Mouse (Mus musculus): Measurements from ENCODE around the gene Camta1. TPM values are rescaled to one million over a fixed set of nuclear protein-coding genes. Genes with fewer than 3 reads are reported as not detected.

Camta1 gene
- total RNA-seq, 4 experiments from 2014 or later: 79.5 to 115 (median 98.3) TPM

DNA sequence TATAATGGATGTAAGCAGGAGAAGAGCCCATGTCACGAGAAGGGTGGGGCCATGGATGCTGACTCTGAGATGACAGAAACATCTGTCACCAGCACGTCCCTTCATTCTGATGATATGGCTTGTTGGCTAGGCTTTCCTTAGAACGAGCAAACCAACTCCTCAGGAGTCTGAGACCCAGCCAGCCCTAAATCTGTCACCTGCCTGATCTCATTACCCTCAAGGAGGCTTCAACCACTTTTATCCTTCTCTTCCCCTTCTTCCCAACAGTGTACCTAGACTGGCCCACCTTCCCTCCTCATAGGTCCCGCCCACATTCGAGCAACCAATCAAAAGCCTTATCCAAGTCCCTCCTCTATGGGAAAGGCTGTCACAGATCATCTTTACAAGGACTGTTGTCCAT, 173.5 kb downstream of the Camta1 start:
- no peak for DNase-seq (ENCODE audit: low spot score in 2 of 2)

DNA sequence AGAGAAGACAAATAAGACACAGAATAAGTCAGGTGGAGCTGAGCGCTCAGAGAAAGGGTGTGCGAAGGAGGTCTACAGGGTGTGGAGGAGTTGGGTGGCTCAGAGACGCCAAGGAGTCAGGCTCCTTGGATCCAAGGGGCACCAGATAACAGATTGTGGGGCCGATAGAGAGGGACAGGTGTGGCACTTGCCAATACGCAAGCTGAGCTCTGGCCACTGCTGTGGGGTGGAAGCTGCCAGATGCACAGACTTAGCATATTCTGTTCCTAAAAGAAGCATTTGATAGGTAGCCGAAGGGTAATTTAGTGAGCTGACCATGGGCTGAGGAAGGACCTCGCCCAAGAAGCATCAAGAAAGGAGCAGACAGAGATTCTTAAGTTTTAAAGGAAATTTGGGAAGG, 177.1 kb downstream of the Camta1 start:
- DNase-seq (ENCODE audit: low spot score in 2 of 2): no peak

DNA sequence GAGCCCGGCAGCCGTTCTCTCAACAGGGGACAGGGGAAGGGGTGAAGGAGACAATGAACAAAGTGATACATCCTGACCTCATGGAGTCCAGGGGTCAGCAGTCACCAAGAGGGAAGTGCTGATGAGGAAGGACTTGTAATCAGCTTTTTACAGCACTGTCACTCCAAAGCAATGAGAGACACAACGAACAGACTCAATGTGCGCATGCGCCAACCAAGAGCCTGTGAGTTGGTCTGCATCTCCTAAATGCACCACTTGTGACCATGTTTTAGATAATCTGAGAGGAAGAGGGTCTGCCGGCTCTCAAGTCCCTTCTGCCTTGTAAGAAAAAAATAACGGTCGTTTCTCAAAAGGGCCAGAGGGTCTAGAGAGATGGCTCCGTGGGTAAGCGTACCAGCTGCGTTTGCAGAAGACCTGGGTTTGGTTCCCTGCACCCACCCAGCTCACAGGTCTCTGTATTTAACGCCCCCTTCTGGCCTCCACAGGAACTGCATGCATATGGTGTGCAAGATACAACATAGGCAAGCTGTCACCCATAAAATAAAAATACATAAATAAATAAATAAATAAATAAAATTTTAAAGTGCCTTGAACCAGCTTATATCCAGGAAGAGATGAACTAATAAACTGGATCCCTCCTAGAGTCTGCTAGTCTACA, 178.7 kb downstream of the Camta1 start:
- DNase-seq (ENCODE audit: low spot score in 2 of 2): no peak

DNA sequence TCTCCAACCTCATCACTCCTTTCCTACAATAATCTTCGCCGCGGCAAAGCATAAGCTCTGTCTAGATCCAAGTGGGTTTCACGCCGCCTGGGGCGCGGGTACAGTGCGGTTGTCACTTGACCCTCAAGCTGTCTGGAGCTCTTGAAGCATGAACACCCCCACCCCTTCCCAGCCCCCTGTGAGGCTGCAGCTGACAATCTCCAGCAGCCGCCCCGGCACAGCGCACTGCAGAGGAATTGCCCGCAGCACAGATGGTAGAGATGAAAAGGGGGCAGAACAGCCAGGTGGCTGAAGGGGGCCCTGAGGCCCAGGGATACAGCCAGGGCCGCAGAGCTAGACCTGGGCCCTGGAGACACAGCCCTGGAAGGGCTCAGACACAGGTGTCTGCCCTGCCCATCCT, 189.2 kb downstream of the Camta1 start:
- no peak for DNase-seq (ENCODE audit: low spot score in 2 of 2)

DNA sequence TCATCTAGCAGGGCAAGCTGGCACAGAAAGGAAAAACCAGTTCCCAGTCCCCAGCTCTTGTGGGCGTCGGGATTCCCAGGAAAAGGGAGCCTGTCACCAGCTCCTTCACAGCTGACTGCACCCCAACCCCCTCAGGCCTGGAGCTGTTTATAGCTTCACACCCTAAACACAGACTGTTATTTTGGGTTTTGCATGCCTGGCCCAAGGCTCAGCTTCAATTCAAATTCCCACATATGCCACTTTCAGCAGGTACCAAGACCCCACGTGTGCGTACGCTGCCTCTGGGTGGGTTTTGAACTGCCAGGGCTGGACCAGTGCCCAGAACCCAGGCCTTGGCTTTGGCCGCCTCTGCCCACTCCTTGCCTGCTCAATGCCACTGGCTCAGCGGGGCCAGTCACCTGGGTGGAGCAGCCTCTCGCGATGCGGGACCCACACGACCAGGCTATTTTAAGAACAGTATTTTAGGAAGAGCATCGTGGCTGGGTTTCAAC, 195.2 kb downstream of the Camta1 start:
- peak; percentile 50 to 79 for DNase-seq (ENCODE audit: low spot score in 2 of 2)

DNA sequence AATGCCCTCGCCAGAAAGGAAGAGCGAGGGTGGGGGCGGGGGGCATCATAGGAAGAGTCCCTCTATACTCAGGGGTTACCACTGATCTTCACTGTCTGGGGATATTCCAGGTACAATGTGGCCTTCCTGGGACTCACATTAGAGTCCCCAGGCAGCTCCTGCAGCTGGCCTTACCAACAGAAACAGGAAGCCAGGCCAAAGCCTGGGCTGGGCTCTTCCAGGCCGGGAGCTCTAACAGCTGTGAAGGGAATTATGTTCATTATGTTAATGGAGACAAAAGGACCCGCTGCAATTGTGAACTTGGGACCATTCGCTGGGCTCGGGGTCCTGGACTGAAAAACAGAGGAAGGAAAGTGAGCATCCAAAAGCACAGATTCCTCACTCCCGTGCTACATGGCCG, 200.2 kb downstream of the Camta1 start:
- no peak for DNase-seq (ENCODE audit: low spot score in 2 of 2)

DNA sequence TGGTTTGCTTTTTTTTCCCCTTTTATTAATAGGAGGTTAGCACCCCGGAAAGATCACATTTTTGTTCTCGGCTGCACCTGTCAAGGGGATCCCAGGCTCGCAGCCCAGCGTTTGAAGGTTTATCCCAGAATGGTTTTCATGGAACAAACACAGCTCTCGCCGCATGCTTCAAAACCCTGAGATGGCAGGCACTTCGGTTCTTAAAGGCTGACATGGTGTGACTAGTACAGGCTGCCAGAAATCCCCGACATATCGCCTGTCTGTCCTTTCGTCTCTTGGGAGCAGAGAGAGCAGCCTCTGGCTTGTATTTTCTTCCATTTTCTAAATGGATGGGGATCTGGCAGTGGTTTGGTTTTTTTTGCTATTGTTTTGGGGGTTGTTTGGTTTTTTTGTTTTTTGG, 205.2 kb downstream of the Camta1 start:
- no peak for DNase-seq (ENCODE audit: low spot score in 2 of 2)

DNA sequence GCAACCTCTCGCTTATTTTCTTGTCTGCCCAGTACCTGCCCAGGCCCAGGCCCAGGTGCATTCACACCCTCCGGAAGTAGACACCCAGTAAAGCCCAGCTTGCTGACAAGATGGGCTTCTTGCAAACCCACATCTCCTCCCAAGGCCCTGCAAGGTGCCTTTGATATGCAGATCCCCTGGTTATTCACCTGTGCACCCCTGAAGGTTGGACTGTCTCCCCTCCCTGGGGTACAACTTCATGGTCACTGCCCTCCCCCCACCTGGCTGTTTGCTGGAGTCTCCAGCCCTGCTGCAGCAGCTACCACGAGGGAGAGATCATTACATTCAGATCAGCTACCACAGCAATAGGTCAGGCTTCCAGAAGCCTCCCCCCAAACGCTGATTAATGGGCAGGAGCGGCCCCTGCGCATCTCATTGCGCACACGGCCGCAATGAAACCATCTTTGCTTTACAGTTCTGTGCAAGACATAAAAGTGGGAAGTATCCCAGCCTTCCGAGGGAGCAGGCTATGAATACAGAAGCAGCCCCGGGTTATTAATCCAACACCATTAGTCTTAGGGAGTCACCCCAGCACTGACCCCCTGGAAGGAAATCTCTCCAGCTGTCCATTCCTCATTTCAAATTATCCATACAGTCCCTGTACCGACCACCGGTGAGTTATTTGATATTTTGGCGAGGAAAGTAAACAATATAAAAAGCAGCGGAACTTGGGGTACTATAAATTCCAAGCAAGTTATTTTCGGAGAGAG, 205.9 kb downstream of the Camta1 start:
- no peak for DNase-seq (ENCODE audit: low spot score in 2 of 2)

DNA sequence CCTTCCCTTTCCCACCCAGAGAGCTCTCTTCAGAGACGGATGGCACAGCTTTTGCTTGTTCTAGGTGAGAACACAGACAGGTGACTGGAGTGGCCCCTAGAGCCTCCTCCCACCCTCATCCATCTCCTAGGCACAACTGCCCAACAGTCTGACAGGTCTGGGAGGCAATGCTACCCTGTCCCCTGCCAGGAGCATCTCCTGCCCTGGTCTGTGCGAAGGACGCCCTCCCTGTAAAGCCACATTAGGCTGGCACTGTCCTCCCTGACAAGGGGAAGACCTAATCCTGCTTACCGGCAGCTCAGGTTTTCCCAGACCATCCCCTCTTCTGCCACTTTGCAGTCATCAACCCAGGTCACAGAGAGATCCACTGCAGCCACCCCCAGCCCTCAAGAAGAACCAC, 206.4 kb downstream of the Camta1 start:
- no peak for DNase-seq (ENCODE audit: low spot score in 2 of 2)

DNA sequence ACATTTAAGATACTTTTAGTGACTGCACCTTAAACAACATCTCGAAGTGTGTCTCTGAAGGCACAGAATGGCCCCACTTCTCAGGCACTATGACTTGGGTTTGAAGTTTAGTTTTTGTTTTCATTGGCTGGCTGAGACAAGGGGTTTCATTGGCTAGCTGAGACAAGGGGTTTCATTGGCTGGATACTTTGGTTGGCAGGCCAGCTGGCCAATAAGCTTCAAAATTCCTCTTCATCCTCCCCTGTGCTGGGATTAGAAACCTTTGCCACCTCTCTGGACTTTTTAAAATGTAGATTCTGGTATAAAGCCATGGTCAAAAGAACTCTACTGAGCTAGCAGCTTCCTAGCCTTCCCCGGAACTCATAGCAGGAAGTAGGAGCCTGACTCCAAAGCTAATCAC, 219.3 kb downstream of the Camta1 start:
- no peak for DNase-seq (ENCODE audit: low spot score in 2 of 2)

DNA sequence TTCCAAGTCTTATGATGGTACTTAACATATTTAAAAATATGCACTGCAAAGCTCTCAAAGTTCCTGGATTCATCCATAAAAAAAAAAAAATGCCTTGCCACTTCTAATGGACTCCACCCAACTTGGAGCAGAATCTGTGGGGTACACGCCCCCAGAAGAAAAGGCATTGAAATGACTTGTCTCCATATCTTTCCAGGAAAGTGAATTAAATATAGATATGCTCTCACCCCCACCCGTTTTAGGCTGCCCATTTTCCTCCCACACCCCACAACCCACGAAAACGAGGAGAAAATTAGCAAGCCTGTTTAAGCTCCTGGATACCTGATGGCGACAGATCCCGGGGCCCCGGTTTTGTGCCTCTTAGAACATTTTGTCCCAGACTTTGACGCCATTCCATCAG, 220.7 kb downstream of the Camta1 start:
- no peak for DNase-seq (ENCODE audit: low spot score in 2 of 2)

DNA sequence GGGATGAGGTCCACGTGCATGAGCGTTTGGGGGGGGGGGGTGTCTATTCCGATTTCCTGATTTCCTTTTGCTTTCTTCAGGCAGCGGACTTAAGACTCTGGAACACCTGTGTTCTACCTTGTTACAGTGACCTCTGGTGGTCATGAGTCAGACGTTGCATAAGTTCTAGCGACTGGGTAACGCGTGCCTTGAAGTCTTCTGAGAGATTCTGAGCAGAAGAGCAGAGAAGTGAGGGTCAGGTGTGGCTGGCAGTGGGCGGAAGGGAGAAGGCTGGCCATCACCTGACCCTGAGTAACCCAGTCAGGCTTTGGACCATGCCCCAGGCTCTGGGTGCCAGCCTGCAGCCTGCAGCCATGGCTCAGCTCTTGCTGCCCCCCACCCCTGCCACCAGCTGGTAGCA, 222.7 kb downstream of the Camta1 start:
- no peak for DNase-seq (ENCODE audit: low spot score in 2 of 2)

DNA sequence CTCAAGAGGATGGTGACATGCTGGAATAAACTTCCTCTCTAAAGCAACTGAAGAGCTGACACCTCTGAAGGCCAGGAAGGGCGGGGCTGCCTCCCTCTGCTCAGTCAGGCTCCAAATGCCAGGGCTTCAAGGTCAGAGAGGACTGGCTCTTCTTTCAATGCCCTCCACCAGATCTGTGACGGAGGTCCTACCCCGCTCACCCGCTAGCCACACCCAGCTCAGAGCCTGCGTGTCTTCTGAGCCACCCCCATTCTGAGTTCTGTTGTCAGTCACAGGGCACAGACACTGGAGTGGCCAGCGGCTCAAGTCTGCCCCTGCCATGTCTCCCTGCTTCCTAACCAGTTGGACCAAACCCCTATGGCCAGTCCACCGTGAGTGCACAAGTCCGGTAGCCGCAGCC, 224.3 kb downstream of the Camta1 start:
- no peak for DNase-seq (ENCODE audit: low spot score in 2 of 2)

DNA sequence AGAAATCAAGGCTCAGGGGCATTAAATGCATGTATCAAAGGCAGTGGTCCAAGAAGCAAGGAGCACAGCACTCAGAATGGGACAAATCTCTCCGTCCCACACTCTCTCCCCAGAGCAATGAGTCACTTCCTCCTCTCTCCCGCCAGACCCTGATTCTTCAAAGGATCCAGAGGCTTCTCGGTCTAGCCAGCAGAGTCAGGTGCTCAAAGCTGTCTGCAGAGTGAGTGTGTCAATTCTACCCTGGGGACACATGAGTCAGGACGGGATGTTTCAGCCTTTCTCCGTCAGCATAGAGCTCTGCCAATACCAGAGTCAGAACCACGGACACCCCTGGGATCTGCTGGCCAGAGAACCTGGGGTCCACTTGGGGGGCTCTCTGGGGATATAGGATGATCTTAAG, 226.9 kb downstream of the Camta1 start:
- DNase-seq (ENCODE audit: low spot score in 2 of 2): peak; percentile 12 to 20

DNA sequence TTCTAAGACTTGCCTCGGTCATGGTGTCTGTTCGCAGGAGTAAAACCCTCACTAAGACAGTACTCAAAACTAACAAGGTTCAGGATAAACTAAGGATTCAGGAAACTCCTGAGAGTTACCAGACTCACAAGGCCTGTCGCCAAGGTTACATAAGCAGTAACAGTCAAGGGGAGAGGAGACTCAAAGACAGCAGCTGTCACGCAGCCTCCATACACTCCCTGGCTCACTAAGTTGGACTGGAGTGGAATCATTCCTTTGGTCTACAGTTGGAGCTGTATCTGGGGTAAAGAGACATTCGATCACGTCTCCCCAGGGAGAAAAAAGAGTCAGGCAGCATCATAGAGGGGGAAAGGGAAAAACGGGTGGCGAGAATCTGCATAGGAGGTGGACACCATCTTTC, 227.9 kb downstream of the Camta1 start:
- no peak for DNase-seq (ENCODE audit: low spot score in 2 of 2)

DNA sequence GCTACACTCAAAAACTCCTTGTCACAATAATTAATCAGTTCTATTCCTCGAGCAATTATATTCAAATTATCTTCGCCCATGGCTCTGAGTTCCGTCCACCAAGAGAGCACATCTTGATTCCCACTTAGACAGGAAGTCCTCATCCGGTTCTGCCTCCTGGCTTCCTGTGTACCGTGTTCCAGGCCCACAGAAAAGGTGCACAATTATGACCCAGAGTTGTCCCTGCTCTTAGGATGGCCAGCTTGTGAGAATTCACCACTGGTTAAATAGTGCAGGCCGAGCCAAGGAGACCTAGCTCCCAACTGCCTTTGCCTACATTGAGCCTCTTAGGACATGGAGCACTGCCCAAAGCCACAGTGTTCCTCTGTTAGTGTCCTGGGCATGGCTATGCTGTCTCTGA, 229.4 kb downstream of the Camta1 start:
- no peak for DNase-seq (ENCODE audit: low spot score in 2 of 2)

DNA sequence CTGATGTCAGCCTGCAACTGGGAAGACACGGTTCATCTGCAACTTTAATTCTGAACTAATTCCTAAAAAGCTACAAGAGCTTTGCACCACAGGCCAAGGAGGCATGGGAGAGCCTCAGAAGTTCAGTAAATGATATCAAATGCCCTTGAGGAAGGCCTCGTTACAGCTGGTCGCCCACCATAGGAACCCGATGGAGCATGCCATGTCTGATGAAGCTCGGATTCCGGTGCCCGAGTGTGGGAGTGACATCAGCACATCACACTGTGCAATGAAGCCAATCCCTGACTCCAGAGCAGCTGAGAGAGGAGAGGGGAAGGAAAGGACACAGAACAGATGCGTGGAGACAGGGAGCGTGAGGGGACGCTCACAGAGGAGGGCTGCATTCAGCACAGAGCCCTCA, 231.0 kb downstream of the Camta1 start:
- no peak for DNase-seq (ENCODE audit: low spot score in 2 of 2)

DNA sequence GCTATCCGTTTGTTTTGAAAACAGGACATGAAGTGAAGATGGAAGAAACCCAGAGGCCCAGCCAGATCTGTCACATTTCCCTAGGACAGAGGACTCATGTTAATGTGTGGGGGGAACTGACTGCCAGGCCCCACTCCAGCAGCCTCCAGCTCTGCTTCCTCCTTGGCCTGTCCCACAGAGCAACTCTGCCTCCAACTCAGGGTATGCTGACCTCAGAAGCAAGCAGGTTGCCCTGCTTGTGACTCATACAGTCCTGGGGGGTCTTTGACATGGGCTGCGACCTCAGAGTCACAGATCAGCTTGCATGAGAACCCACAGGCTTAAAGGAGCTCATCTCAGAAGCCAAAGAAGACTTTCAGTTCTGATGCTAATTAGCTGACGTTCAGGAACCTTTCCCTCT, 231.4 kb downstream of the Camta1 start:
- DNase-seq (ENCODE audit: low spot score in 2 of 2): no peak

DNA sequence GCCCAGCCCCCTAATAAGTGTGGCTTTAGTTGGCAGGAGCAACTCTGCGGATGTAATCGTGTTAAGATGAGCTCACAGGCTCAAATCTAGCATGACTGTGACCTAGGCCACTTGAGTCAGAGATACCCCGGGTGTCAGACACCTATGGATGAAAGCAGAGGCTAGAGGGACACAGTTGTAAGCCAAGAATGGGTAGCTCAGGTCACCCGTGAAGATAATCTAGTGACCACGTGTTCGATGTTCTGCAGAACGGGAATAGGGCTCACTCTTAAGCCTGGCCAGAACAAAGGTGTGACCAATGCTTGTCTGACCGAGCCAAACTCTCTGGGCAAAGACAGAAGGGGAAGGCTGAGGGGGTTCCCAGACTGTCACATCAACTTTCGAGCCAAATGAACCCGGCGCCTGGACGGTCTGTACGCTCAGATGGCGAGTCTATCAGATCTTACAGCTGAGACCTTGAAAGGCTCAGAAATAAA, 242.1 kb downstream of the Camta1 start:
- no peak for DNase-seq (ENCODE audit: low spot score in 2 of 2)

DNA sequence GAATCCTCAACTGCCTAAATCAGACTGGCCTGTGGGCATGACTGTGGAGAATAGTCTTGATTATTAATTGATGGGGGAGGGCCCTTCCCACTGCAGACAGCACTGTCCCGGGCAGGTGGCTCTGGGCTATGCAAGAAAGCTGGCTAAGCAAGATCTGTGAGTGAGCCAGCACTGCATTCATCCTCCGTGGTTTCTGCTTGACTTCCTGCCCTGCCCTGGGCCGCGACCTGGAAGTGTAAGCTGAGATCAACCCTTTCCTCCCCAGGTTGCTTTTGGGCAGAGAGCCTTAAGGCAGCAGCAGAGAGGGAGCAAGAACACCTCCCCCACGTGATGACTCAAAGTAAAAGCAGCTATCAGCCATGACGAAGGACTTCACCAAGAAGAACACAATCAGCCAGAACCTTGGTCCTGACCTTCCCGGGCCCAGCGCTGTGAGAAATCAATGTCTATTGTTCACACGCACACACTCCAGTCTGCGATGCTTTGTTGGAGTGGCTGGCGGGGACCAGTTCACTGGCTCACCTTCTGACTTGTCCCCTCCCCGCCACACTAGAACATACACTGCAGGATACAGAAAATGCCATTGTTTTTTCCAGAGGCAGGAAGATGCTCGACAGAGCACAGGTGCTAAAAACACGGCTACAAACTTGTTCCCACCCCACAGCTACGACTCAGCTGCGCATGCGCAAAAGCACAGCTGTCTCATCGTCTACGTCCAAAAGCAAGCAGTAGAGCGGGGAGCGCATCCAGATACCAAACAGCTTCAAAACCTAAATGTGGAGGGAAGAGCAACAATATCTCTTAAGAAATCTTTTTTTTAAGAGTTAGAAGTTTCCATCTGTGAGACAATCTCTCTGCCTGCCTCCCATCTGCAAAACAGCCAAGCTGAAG, 243.0 kb downstream of the Camta1 start:
- no peak for DNase-seq (ENCODE audit: low spot score in 2 of 2)

DNA sequence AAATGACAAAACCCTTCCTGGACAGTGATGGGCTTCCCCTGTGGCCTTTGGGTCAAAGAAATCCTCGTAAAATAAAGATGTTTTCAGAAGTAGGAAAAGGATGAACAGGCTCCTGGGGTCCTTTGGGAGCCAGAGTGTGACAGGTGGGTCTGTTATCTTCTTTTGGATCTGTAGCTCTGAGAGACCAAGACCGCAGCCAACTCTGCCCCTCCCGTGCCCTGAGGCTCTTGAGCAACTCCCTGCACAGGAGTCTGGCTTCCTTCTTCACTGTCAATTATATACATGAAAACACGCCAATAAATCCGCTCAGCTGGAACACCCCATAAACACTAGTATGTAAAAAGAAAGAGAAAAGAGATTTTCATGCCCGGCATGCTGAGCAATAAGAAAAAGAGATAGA, 250.1 kb downstream of the Camta1 start:
- no peak for DNase-seq (ENCODE audit: low spot score in 2 of 2)

DNA sequence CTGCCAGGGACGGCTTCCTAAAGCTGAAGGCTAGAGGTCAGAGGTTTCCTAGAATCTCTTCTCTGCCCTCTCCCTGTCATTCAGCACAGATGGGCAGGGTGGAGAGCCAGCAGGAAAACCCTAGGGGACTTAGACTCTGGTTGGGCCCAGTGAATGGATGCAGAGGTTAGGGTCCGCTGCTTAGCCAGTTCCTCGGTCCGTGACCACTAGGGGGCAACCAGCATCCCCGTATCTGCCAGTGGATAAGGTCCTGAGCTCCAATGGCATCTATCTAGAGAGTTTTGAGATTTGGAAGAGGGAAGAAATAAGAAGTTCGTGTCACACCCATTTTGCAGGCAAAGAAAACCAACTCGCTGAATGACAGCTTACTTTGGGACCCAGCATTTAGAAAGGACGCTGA, 251.4 kb downstream of the Camta1 start:
- peak in 1 of 2 experiments; percentile 37 for DNase-seq (ENCODE audit: low spot score in 2 of 2)
